Mouse (Mus musculus) retina, postnatal 1 day (tissue): ENCODE data around the gene Cd274.

ENCODE experiments used
- DNase-seq: peaks from one replicate; pipeline ENCODE4 v3.0.0-alpha.2; 2012

The Cd274 gene

DNA sequence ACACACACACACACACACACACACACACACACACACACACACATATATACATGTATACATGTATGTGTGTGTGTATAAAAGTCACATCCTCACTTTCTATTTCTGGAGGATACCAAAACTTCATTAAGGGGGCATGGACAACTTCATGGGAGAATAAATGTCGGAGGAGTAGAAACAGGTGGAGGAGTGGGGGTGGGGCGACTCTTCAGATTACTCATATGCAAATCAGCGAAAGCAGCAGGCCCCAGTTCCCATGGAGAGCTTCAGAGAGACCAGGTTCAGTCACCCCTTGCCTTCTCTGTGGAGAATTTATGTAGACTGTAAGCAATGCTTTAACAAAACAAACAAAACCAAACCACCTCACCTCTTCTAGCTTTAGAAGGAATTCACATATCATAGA lies 2.1 kb upstream of the Cd274 start:
- peak; percentile 40 for DNase-seq

- DNase-seq = peak; percentile 5
Observed at GRCm38 (mm10) chr19:29366226-29366968, 858 bp upstream of the Cd274 start.

DNA sequence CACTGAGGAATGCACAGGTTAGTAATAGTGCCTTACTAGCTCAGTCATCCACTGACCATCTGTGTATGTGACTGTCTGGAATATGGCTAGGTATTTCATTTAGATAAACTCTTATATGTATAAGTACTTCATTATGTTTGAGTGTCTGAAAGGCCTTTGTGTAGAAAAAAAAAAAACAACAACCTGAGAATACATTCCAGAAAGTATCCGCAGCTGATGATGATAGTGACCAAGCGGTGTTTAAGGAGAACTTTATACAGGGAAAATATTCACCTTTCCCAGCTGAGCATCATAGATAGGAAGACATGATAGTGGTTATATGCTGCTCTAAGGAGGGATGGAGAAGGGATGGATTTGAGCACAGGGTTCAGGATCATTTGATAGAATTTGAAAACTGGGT lies 786 bp downstream of the Cd274 start:
- DNase-seq = no peak

GRCm38 (mm10) chr19:29368671-29369309 lies 1.5 kb downstream of the Cd274 start:
- no peak for DNase-seq

GRCm38 (mm10) chr19:29370112-29370511 lies 2.9 kb downstream of the Cd274 start:
- DNase-seq = no peak

DNA sequence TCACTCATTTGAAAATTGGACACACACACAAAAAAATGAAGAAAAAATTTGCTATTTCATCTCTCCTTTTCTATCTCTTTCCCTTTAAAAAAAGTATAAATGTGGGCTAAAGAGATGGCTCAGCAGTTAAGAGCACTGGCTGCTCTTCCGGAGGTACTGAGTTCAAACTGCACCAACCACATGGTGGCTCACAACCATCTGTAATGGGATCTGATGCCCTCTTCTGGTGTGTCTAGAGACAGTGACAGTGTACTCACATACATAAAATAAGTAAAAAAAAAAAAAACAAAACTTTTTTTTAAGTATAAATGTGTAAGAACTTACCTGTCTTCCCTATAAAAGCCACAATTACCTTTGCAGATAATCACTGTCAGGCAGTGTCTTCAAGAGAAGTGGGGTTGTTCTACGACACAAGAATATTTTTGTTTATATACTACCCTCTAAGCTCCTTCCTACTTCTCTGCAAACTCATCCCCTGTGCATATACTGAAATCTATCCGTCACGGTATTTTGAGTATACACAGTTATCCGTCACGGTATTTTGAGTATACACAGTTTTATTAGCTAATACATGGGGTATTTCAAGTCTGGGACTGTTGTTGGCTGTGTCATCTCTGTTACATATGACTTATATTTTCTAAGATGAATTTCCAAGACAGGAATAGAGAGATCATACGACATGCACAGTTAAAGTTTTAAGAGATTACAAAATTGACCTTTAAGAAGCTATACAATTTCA lies 3.5 kb downstream of the Cd274 start:
- no peak for DNase-seq

DNA sequence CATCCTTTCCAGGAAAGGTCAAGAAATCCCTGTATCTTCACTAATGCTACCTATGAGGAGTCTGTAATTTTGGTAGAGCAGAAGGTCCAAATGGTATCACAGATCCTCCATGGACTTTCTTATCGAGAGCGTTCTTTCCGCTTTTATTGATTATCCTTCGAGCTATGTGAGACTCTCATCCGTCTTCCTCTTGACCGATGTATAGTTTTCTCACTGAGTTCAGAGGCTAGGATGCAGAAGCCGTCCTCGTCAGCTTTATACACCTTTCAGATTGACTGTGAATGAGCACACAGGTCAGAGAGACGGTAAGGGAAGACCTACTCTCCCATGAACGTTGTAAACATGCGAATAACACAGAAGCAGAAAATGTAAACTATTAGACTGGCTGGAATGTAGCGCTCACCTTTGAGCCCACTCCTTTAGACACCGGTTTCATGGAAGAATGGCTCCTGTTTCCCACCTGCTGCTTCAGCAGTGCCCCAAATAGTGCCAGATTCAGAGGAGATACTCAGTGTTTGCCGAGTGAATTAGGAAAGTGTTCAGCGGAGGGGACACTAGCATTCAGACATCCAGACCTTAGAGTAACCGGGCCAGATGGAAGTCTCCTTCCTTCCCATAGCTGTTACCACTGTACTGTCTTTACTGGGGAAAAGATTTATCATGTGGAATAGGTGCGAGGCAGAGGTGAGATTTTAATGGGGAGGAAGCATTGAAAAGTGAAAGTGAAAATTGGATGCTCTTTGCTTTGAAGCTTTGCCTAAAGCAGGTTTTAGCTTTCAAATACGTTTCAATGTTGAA lies 4.2 kb downstream of the Cd274 start:
- no peak for DNase-seq

DNA sequence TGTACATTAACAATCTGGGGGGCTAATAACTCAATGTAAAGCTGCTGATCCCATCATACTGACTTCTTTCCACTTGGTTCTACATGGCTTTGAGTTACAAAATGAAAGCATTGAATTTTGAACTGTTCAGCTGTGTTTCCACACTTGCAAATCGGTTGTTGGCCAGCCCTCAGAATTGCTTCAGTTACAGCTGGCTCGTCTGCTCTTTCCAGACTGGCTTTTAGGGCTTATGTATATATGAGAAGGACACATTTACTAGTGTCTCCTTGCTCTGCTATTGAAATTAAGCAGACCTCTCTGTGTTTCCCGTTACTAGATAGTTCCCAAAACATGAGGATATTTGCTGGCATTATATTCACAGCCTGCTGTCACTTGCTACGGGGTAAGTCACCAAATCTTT lies 4.9 kb downstream of the Cd274 start:
- DNase-seq = no peak

GRCm38 (mm10) chr19:29372621-29373020 lies 5.4 kb downstream of the Cd274 start:
- DNase-seq = no peak

DNA sequence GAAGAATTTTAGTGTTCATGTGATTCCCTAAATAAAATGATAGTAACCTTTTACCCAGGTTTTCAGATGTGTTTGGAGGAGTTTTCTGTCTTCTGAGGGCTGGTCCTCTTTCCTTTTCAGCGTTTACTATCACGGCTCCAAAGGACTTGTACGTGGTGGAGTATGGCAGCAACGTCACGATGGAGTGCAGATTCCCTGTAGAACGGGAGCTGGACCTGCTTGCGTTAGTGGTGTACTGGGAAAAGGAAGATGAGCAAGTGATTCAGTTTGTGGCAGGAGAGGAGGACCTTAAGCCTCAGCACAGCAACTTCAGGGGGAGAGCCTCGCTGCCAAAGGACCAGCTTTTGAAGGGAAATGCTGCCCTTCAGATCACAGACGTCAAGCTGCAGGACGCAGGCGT lies 6.2 kb downstream of the Cd274 start:
- DNase-seq = no peak

DNA sequence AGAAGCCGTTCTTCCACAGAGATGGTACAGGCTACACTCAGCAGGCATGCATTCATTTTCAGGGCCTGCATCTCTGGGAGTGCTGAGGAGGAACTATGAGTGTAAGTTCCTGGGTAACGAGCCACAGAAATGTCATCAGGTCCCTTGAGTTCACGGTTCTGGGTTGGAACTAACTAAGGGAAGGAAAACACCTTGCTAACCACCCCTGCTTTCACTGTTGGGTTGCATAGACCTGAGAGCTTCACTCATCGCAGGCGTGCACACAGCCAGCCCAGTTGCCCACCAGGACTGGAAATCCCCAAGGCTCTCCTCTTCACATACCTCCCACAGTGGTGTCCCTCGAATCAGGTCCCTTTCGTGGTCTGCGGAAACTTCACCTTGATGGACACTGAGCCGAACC lies 7.7 kb downstream of the Cd274 start:
- DNase-seq = no peak

DNA sequence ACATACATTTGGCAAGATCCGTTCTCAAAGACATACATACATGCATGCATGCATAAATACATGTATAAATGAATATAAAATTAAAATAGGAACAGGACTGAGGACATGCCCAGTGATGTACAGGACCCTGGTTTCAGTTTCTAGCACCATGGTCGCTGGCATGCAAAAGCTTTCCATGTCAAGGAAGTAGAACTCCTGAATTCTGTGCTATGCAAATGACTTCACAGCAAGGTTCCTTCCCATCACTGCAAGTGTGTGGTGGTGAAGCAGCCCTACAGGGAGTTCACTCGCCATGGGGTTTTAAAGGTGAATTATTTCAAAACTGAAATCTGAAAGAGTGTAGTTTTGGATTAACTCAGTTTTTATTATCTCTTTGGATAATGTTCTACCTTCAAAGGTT lies 9.1 kb downstream of the Cd274 start:
- DNase-seq = no peak

DNA sequence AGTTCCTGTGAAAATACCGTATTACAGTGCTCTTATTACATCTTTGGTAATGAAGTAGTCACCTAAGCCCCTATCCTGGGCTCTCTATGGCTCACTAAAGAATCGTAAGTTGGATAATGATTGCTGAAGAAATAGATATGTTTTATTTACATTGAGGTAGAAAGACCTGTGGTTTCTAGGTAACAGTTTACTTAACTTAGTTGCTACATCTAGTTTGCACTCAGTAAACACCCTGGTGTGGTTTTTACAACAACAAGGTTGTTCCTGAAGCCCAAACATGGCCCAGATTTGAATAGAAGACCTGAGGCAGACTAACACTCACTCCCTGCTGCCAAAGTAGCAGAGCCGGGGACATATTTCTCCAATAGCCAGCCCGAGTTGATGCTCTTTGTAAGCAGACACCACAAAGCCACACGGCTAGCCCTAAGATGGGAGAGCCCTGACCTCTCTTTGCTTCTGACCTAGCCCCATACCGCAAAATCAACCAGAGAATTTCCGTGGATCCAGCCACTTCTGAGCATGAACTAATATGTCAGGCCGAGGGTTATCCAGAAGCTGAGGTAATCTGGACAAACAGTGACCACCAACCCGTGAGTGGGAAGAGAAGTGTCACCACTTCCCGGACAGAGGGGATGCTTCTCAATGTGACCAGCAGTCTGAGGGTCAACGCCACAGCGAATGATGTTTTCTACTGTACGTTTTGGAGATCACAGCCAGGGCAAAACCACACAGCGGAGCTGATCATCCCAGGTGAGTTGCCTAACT lies 12.8 kb downstream of the Cd274 start:
- DNase-seq = no peak

GRCm38 (mm10) chr19:29383368-29383767 lies 16.1 kb downstream of the Cd274 start:
- DNase-seq = no peak

DNA sequence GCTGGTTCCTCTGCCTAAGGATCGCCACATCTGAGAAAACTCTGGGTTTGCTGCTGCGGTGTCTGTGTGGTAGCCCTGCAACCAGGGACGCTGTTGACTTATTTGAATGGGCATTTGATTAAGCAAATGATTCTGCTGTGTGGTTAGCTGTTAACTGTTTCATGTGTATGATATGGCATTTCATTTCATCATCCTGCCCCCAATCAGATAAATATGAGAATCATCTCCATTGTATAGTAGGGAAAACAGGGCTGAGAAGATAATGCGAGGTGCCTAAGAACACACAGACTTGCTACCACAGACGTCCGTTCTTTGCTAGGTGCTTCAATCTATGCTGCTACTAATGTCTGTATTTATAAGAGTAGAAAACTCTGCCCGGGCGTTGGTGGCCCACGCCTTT lies 17.2 kb downstream of the Cd274 start:
- DNase-seq = no peak

DNA sequence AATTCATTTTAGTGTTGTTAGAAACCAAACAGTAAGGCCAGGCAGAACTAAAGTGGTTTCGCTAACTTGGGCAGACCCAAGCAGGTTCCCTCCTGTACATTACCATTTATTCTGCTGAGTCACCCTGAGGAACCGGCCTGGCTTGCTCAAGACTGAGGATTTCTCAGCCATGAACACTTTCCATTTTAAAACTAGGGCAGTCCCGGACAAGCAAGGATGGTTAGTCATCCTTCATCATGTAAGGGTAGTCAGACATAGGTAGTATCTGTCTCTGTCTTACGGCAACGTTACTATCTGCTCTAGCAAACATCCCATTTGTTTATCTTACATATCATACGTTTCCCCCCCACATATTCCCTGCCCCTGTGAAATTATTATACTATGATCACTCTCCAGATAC lies 17.7 kb downstream of the Cd274 start:
- DNase-seq = no peak

- DNase-seq = no peak
Observed at GRCm38 (mm10) chr19:29385822-29386221, 18.6 kb downstream of the Cd274 start.

DNA sequence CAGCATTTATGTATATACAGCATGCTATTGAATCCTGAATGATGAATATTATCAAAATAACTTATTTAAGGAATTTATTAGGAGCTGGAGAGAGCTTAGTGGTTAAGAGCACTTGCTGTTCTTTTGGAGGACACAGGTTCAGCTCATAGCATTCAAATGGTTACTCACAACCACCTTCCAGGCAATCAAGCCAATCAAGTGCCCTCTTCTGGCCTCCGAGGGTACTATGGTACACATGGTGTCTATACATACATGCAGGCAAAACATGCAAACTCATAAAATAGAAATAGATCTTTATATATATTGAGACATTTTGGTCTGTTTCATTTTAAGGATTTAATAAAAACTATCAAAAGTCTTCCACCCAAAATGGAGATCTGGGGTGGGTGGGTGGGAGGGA lies 21.6 kb downstream of the Cd274 start:
- DNase-seq = no peak

DNA sequence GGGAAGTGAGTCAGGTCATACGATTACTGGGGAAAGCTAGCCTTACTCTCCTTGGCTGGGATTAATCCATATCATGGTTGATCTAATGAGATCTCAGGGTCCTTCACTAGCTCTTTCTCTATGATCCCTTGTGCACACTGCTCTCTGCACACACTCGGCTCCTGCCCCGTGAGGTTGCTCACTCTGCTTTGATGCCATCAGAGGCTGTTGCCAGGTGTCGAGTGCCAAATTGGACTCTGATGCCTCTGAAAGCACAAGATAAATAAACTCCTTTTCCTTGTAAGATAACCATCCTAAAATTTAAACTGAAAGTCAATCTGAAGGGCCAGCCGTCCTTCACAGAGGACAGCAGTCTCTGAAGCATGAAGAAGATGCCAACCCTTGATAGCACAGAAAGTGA lies 23.2 kb downstream of the Cd274 start:
- no peak for DNase-seq

DNA sequence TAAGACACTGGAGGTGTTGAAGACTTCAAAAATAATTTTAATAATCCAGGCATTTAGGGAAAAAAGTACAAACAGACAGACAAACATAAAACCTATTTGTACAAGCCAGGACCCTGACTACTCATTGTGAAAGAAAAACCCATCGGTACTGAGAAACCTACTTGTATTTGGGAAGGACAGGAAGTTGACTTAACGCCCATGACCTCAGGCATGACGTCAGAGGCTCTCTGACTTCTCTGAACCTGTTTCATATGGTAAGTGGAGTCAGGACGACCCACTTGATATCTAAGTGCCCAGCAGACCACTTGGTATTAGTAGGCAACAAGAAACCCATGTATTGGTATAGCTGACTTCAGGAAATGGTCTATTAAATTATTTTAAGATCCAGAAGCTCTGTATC lies 24.0 kb downstream of the Cd274 start:
- DNase-seq = no peak

GRCm38 (mm10) chr19:29393333-29393732 lies 26.1 kb downstream of the Cd274 start:
- DNase-seq = no peak

DNA sequence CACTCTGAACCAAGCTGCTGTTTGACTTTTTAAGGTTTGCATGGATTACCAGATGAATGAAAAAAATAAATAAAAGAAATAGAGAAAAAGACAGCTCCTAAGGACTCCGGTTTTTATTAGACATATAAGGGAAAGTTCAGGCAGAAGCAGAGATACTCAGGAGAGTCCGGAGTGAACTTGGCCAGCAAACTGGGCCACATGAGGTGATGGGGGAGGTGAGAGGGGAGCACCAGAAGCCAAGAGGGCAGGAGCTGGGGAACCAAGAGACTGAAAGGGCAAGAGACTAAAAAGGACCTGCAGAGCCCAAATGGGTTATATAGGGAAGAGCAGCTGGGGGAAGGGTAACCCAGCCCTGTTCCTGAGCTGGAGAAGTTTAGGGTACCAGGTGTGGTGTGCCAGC lies 27.5 kb downstream of the Cd274 start:
- DNase-seq = no peak

- DNase-seq = no peak
Observed at GRCm38 (mm10) chr19:29396353-29396752, 29.1 kb downstream of the Cd274 start.
